Mouse (Mus musculus) forebrain, embryonic 14.5 days (tissue): Measurements from ENCODE around the gene Dclre1a. TPM values are rescaled to one million over a fixed set of nuclear protein-coding genes. Genes with fewer than 3 reads are reported as not detected.

Experiments
- ATAC-seq: fragments of 200-750 bp; cut with Nextera tagmentation; 2 replicates; pipeline ENCODE4 v1.8.0; 2017; ENCODE audit warnings: mild to moderate bottlenecking, moderate library complexity
- DNase-seq: peaks from one replicate; pipeline ENCODE4 v3.0.0-alpha.2; 2015; ENCODE audit warnings: low spot score
- H3K27ac ChIP-seq: fragments of 300-500 bp; sonication (generic); 2 replicates; pipeline ENCODE4 v1.5.1; 2014; ENCODE audit warnings: low read depth, mild to moderate bottlenecking, control low read depth, low read length, moderate library complexity
- H3K27me3 ChIP-seq: fragments of 300-500 bp; sonication (generic); replicated peaks from 2 replicates; pipeline ENCODE4 v1.6.1; 2014; ENCODE audit warnings: low read length, control low read depth, mixed read lengths; ENCODE audit not compliant: control insufficient read depth, insufficient read depth
- H3K36me3 ChIP-seq: fragments of 300-500 bp; sonication (generic); 2 replicates; pipeline ENCODE4 v1.6.1; 2014; ENCODE audit warnings: low read length, control low read depth; ENCODE audit not compliant: control insufficient read depth, insufficient read depth
- H3K4me1 ChIP-seq: fragments of 300-500 bp; sonication (generic); 2 replicates; pipeline ENCODE4 v1.6.1; 2014; ENCODE audit warnings: antibody characterized with exemption, low read length, control low read depth; ENCODE audit not compliant: control insufficient read depth, insufficient read depth
- H3K4me2 ChIP-seq: fragments of 300-500 bp; sonication (generic); 2 replicates; pipeline ENCODE4 v1.6.1; 2014; ENCODE audit warnings: mild to moderate bottlenecking, control low read depth, low read length
- H3K4me3 ChIP-seq: fragments of 300-500 bp; sonication (generic); 2 replicates; pipeline ENCODE4 v1.5.1; 2014; ENCODE audit warnings: low read depth, low read length, control low read depth
- H3K9ac ChIP-seq: fragments of 300-500 bp; sonication (generic); 2 replicates; pipeline ENCODE4 v1.6.1; 2014; ENCODE audit warnings: mild to moderate bottlenecking, low read length, control low read depth, moderate library complexity
- H3K9me3 ChIP-seq: fragments of 300-500 bp; sonication (generic); replicated peaks from 2 replicates; pipeline ENCODE4 v1.6.1; 2016; ENCODE audit warnings: low read length, control low read depth, mixed read lengths; ENCODE audit not compliant: control insufficient read depth
- WGBS: fragments of 180-500 bp; shearing (Covaris S2); extraction: QIAGEN DNeasy Blood & Tissue Kit; methylation state at CpG from one replicate; pipeline ENCODE4 v1.1.7; 2014; 5-methylcytosine and 5-hydroxymethylcytosine counted together
- polyA plus RNA-seq: library from polyadenylated mRNA; unstranded; fragments of >200 nt; fragmentation: Nextera tagmentation; extraction: Ambion mirVana; gene quantifications from 2 replicates; pipeline ENCODE4 v1.2.1, GENCODE M21; 2014

The Dclre1a gene
- polyA plus RNA-seq, 1 experiment from 2014 or later, result 10.1 TPM

DNA sequence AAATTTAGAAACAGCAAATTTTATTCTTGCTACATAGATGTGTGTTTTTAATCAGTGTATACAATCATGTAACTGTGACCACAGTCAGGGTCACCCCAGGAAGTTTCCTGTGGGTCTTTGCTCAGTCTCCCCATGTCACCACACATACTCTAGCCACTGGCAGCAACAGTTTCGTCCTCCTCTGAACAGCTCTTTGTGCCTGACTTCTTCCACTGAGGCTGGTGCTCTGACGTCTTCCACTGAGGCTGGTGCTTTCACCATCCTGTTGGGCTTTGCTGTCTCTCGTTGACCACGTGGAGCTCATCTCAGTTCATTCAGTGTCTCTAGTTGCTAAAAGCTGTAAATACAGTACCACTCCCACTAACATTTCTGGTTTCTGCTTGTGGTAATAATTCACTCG lies 34.0 kb upstream of the Dclre1a start:
- Histone ChIP-seq H3K27ac (no peak overlapping the region), H3K9ac (no peak overlapping the region), H3K36me3 (peaks cover 27% of the 10 kb centered on the region), H3K27me3 (no peaks in the 10 kb centered on the region), H3K4me2 (no peak overlapping the region), H3K9me3 (no peaks in the 10 kb centered on the region), H3K4me3 (no peak overlapping the region), H3K4me1 (no peaks in the 10 kb centered on the region)
- ATAC-seq (no peak), DNase-seq (no peak)
- WGBS, result 90% methylated on average over 5 of the region's 5 CpGs

DNA sequence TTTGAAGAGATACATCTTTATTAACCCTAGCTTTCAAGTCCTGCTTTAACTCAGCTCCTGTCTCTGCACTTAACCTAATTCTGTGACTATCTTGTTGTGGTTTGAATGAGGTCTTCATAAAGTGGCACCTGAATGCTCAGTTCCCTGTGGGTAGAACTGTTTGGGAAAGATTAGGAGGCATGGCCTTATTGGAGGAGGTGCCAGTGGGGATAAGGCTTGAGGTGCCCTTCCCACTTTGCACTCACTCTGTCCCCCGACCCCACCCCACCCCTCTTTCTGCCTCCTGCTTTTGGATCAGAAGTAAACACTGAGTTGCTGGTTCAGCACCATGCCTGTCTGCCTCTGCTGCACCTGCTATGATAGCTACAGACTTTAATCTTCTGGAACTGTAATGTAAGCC lies 29.8 kb upstream of the Dclre1a start:
- no peak for ATAC-seq
- no peaks in the 10 kb centered on the region for H3K4me1 ChIP-seq
- peaks cover 25% of the 10 kb centered on the region for H3K36me3 ChIP-seq
- H3K9ac ChIP-seq, result no peak overlapping the region
- H3K4me2 ChIP-seq, result no peak overlapping the region
- no peak overlapping the region for H3K27ac ChIP-seq
- no peaks in the 10 kb centered on the region for H3K9me3 ChIP-seq
- H3K27me3 ChIP-seq, result no peaks in the 10 kb centered on the region
- no peak for DNase-seq
- H3K4me3 ChIP-seq, result no peak overlapping the region
- 83% methylated on average over 1 of the region's 1 CpGs for WGBS

DNA sequence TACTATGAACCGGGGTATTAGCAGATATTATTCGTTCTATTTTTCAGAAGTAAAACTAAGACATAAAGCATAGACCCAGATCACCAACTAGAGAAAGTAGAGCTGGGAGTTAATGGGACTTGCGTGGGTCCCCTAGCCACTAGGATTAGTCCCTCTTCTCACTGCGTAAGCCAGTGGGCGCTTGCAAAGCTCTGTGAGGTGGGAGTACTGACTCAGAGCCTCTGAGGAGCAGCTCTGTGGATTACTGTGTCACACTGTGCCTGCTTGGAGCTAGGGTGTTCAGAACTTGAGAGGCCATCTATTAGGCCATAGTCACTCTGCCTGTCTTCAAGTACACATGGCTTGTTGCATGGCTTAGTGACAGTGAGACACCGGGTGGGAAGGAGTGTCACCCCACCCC lies 25.2 kb upstream of the Dclre1a start:
- H3K4me1 ChIP-seq, result no peaks in the 10 kb centered on the region
- no peaks in the 10 kb centered on the region for H3K27me3 ChIP-seq
- WGBS, result 91% methylated on average over 6 of the region's 6 CpGs
- H3K9ac ChIP-seq, result no peak overlapping the region
- no peak overlapping the region for H3K4me3 ChIP-seq
- H3K27ac ChIP-seq, result no peak overlapping the region
- H3K9me3 ChIP-seq, result no peaks in the 10 kb centered on the region
- ATAC-seq, result no peak
- DNase-seq, result no peak
- H3K4me2 ChIP-seq, result no peak overlapping the region
- peaks cover 33% of the 10 kb centered on the region for H3K36me3 ChIP-seq

DNA sequence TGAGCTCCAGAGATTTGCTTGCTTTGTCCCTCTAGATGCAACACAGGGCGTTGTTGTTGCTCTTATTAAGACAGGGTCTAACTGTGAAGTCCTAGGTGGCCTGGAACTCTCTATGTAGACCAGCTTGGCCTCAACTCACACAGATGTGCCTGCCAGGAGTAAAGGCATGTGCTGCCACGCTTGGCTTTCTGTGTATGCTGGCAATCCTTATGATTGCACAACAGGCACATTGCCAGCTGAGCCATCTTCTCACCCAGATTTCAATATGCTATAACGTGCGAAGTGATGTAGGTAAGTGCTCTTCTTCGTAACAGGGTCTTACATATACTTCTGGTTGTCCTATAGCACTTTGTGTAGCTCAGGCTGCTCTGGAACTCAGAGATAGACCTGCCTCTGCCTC lies 23.9 kb upstream of the Dclre1a start:
- ATAC-seq (no peak), DNase-seq (peak; percentile 6)
- 78% methylated on average over 5 of the region's 5 CpGs for WGBS
- H3K9ac ChIP-seq, result no peak overlapping the region
- no peaks in the 10 kb centered on the region for H3K27me3 ChIP-seq
- no peak overlapping the region for H3K27ac ChIP-seq
- H3K9me3 ChIP-seq, result no peaks in the 10 kb centered on the region
- peaks cover 23% of the 10 kb centered on the region for H3K36me3 ChIP-seq
- no peak overlapping the region for H3K4me3 ChIP-seq
- no peak overlapping the region for H3K4me2 ChIP-seq
- no peaks in the 10 kb centered on the region for H3K4me1 ChIP-seq

DNA sequence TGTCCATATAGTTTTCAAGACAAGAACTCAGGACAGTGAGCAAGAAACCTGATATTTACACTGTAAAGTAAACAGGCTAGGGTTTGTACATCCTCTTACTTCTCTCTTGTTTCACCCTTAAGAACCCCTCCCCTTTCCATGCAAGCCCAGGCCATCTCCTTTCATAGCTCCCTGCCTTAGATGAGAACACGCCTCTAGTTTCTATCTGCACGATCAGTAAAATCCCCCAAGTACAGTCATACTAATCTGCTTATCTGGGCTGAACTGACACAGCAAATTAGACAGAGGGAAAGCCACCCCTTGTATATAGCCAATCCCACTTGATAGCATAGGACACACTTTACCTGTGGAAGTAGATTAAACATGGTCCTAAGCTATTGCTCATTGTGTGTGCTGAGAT lies 23.2 kb upstream of the Dclre1a start:
- WGBS, result 86% methylated on average over 2 of the region's 2 CpGs
- Histone ChIP-seq H3K4me3 (no peak overlapping the region), H3K36me3 (peaks cover 22% of the 10 kb centered on the region), H3K4me2 (no peak overlapping the region), H3K9me3 (no peaks in the 10 kb centered on the region), H3K9ac (no peak overlapping the region), H3K27ac (no peak overlapping the region), H3K4me1 (no peaks in the 10 kb centered on the region), H3K27me3 (no peaks in the 10 kb centered on the region)
- no peak for DNase-seq
- no peak for ATAC-seq

DNA sequence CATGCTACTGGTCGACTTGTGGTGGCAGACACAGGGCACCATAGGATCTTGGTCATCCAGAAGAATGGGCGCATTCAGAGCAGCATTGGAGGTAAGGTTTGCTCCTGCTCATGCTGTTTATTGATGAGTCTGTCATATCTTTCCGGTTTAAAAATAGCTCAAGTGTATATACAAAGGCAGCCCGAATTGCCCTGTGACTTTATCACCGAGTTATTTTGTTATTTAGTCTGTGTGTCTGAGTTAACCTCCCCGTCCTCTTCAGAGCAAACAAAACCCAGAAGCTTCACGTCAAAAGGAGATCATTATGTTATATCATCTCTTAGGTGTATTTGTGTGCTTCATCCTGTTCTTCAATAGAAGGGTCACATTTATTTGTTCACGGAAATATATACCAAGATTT lies 22.8 kb upstream of the Dclre1a start:
- peaks cover 19% of the 10 kb centered on the region for H3K36me3 ChIP-seq
- DNase-seq (no peak), ATAC-seq (no peak)
- no peak overlapping the region for H3K27ac ChIP-seq
- no peak overlapping the region for H3K4me2 ChIP-seq
- WGBS, result 93% methylated on average over 8 of the region's 8 CpGs
- no peak overlapping the region for H3K9ac ChIP-seq
- H3K4me3 ChIP-seq, result no peak overlapping the region
- no peaks in the 10 kb centered on the region for H3K9me3 ChIP-seq
- H3K27me3 ChIP-seq, result no peaks in the 10 kb centered on the region
- no peaks in the 10 kb centered on the region for H3K4me1 ChIP-seq

DNA sequence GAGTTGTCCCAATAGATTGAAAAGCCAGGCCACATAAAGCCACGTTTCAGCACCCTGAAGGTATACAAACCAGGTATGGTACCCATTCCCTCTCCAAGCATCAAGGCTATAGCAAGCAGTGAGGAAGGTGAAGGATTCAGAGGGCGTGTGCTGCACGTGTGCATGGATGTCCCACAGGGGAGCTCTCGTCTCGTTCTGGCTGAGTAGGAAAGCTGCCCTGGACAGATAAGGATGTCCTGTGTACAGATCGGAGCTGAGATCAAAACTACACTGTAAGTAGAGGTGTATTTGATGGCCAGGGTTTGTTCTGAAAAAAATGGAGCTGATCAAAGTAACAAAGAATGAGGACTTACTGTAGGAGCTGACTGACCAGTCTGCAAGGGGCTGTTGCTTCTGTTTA lies 18.9 kb upstream of the Dclre1a start:
- peaks cover 10% of the 10 kb centered on the region for H3K36me3 ChIP-seq
- no peak for ATAC-seq

DNA sequence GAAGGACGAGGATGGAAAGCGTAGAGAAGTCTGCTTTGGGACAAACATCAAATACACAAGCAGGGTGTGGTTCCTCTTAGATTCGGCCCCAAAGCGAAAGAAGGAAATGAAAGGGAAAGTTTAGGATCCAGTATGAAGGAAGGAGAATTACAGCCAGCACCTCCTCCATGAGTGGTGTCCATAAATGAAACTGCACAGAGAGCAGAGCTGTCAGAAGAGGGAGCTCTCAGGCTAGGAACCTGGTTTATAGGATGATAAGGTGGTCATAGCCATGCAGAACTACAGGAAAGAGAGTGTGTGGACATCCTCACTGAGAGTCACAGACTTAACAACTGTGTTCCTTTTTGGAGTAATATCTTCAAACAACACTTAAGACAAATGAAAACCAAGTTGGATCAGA lies 18.0 kb upstream of the Dclre1a start:
- Histone ChIP-seq H3K4me1 (no peaks in the 10 kb centered on the region), H3K9ac (no peak overlapping the region), H3K27me3 (no peaks in the 10 kb centered on the region), H3K36me3 (peaks cover 5% of the 10 kb centered on the region; the same call in 1 of the 2 replicates), H3K27ac (no peak overlapping the region), H3K4me3 (no peak overlapping the region), H3K9me3 (no peaks in the 10 kb centered on the region), H3K4me2 (no peak overlapping the region)
- DNase-seq (peak; percentile 64), ATAC-seq (no peak)
- 94% methylated on average over 4 of the region's 4 CpGs for WGBS

More for the DNA sequence above, 18.9 kb upstream of the Dclre1a start:
- Histone ChIP-seq H3K27ac (no peak overlapping the region), H3K9me3 (no peaks in the 10 kb centered on the region), H3K4me1 (no peaks in the 10 kb centered on the region), H3K27me3 (no peaks in the 10 kb centered on the region), H3K9ac (no peak overlapping the region), H3K4me3 (no peak overlapping the region), H3K4me2 (no peak overlapping the region)
- WGBS, result 90% methylated on average over 6 of the region's 6 CpGs
- DNase-seq, result no peak

DNA sequence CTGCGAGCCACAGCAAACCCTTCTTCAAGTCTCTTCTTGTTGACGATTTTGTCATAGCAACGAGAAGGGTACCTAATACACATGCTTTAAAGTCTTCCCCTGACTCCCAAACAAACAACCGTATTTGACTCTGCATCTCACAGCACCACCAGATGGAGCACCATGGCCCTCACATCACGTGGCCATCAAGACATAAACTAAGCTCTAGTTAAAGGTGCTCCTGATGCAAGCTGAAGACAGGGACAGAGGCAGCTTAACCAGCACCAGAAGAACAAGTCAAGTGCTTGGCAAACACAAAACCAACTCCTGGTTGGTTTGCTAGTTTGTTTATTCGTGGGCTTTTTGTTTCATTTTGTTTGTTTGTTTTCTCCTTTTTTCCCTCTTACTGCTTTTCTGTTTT lies 17.3 kb upstream of the Dclre1a start:
- no peak overlapping the region for H3K9ac ChIP-seq
- no peak overlapping the region for H3K27ac ChIP-seq
- ATAC-seq (no peak), DNase-seq (no peak)
- no peaks in the 10 kb centered on the region for H3K27me3 ChIP-seq
- no peak overlapping the region for H3K4me3 ChIP-seq
- H3K4me2 ChIP-seq, result no peak overlapping the region
- H3K9me3 ChIP-seq, result no peaks in the 10 kb centered on the region
- H3K4me1 ChIP-seq, result no peaks in the 10 kb centered on the region
- H3K36me3 ChIP-seq, result no peaks in the 10 kb centered on the region
- 72% methylated on average over 6 of the region's 6 CpGs for WGBS
